Mouse (Mus musculus) mammary gland, adult 2 months (tissue): ENCODE measurements around the gene Ganc. TPM values are rescaled to one million over a fixed set of nuclear protein-coding genes. Genes with fewer than 3 reads are reported as not detected.

Experiments used
- polyA plus RNA-seq: library from polyadenylated mRNA; depleted of rRNA; stranded (reverse); fragments of >200 nt; gene quantifications from 2 replicates; pipeline ENCODE4 v1.2.3, GENCODE M21; 2012; ENCODE audit warnings: low replicate concordance; rRNA removed

Gene Ganc
- polyA plus RNA-seq = 17.6 and 27.6 TPM in 2 replicates

GRCm38 (mm10) chr2:120403653-120403985 is at the start of gene Ganc:
Ganc (plus strand) TSS chr2:120403896.

GRCm38 (mm10) chr2:120403986-120404822 is 508 bp downstream of the Ganc start, which contains the start of gene Tmem87a:
Tmem87a (minus strand) TSS chr2:120404113.

GRCm38 (mm10) chr2:120455719-120456118 is 52.0 kb downstream of the Ganc start, which contains the start of gene Capn3:
Capn3 (plus strand) TSS chr2:120456019.

Other genes starting within 250 kb of the Ganc start
- gene Ehd4, start 249.3 kb upstream of the Ganc start, polyA plus RNA-seq = 43.7 and 43.9 TPM in 2 replicates
- 5.9 TPM in 1 of 2 replicates, not detected in the other for gene Pla2g4e, start 158.6 kb upstream of the Ganc start, polyA plus RNA-seq
- gene Pla2g4d, start 114.7 kb upstream of the Ganc start, polyA plus RNA-seq = 0.03 TPM in 1 of 2 replicates, not detected in the other
- 1.4 and 2.0 TPM in 2 replicates for gene Pla2g4f, start 89.7 kb upstream of the Ganc start, polyA plus RNA-seq
- gene Vps39, start 50.8 kb upstream of the Ganc start, polyA plus RNA-seq = 25.7 and 32.2 TPM in 2 replicates
- 6.5 and 18.1 TPM in 2 replicates for gene Tmem87a, start 217 bp downstream of the Ganc start, polyA plus RNA-seq
- 1.6 and 25.4 TPM in 2 replicates for gene Capn3, start 52.1 kb downstream of the Ganc start, polyA plus RNA-seq
- 51.8 and 142 TPM in 2 replicates for gene Zfp106, start 159.9 kb downstream of the Ganc start, polyA plus RNA-seq
- gene Snap23, start 163.8 kb downstream of the Ganc start, polyA plus RNA-seq = 3.6 and 12.2 TPM in 2 replicates
- 1.3 and 3.4 TPM in 2 replicates for gene Haus2, start 205.5 kb downstream of the Ganc start, polyA plus RNA-seq
- gene Lrrc57, start 205.6 kb downstream of the Ganc start, polyA plus RNA-seq = 5.2 and 12.1 TPM in 2 replicates
- 8.2 and 18.1 TPM in 2 replicates for gene Stard9, start 225.2 kb downstream of the Ganc start, polyA plus RNA-seq